Mouse (Mus musculus) liver, embryonic 14.5 days (tissue): ENCODE measurements around the gene Ptprs. TPM values are rescaled to one million over a fixed set of nuclear protein-coding genes. Genes with fewer than 3 reads are reported as not detected.

ENCODE experiments used
- ATAC-seq: fragments of 200-750 bp; cut with Nextera tagmentation; 2 replicates; pipeline ENCODE4 v1.8.0; 2017; ENCODE audit warnings: moderate number of reproducible peaks, mild to moderate bottlenecking, moderate library complexity; ENCODE audit not compliant: insufficient read depth
- DNase-seq, 3 experiments: peaks; one replicate each; pipeline ENCODE4 v3.0.0-alpha.2; 2012 to 2013; ENCODE audit warnings: low read depth in 3 of 3, low spot score in 3 of 3
- H3K27ac ChIP-seq: fragments of 300-500 bp; sonication (generic); 2 replicates; pipeline ENCODE4 v1.5.1; 2014; ENCODE audit warnings: moderate library complexity, mild to moderate bottlenecking, control low read depth, inconsistent platforms
- H3K27me3 ChIP-seq: fragments of 300-500 bp; sonication (generic); 2 replicates; pipeline ENCODE4 v1.6.1; 2014; ENCODE audit warnings: mild to moderate bottlenecking, low read length, moderate library complexity; ENCODE audit not compliant: control insufficient read depth, insufficient read depth
- H3K36me3 ChIP-seq: fragments of 300-500 bp; sonication (generic); replicated peaks from 2 replicates; pipeline ENCODE4 v1.6.1; 2014; ENCODE audit warnings: low read depth; ENCODE audit not compliant: control insufficient read depth, insufficient read depth
- H3K4me1 ChIP-seq, 2 experiments: fragments of 200-500 bp in 1 of 2; fragments of 300-500 bp in 1 of 2; sonication (generic) in 1 of 2; replicated peaks; 2 replicates each; pipeline ENCODE4 v1.6.1; 2012 to 2014; ENCODE audit warnings: antibody characterized with exemption in 1 of 2, inconsistent platforms in 1 of 2, low read length in 1 of 2; ENCODE audit not compliant: control insufficient read depth in 2 of 2, insufficient read depth in 2 of 2
- H3K4me2 ChIP-seq: fragments of 300-500 bp; sonication (generic); 2 replicates; pipeline ENCODE4 v1.6.1; 2014; ENCODE audit warnings: low read depth, mild to moderate bottlenecking, control low read depth, moderate library complexity
- H3K4me3 ChIP-seq, 2 experiments: fragments of 200-500 bp in 1 of 2; fragments of 300-500 bp in 1 of 2; sonication (generic) in 1 of 2; 2 replicates each; pipeline ENCODE4 v1.5.1; 2012 to 2014; ENCODE audit warnings: low read depth in 2 of 2, low read length in 2 of 2, mild to moderate bottlenecking in 2 of 2, control low read depth in 1 of 2, inconsistent platforms in 1 of 2, moderate library complexity in 1 of 2; ENCODE audit not compliant: insufficient read depth in 1 of 2
- H3K9ac ChIP-seq: fragments of 300-500 bp; sonication (generic); replicated peaks from 2 replicates; pipeline ENCODE4 v1.6.1; 2014; ENCODE audit warnings: mild to moderate bottlenecking, control low read depth, moderate library complexity
- H3K9me3 ChIP-seq: fragments of 300-500 bp; sonication (generic); 2 replicates; pipeline ENCODE4 v1.6.1; 2016; ENCODE audit warnings: low read length, mixed read lengths; ENCODE audit not compliant: control insufficient read depth
- CTCF ChIP-seq: IDR thresholded peaks from 2 replicates; pipeline ENCODE4 v1.5.1; 2016; ENCODE audit warnings: antibody characterized with exemption, low read depth, control low read depth
- EP300 ChIP-seq: IDR thresholded peaks from 2 replicates; pipeline ENCODE4 v1.6.1; 2016; ENCODE audit warnings: antibody characterized with exemption, low read depth
- WGBS: fragments of 180-500 bp; shearing (Covaris S2); extraction: QIAGEN DNeasy Blood & Tissue Kit; methylation state at CpG from one replicate; pipeline ENCODE4 v1.1.7; 2014; ENCODE audit not compliant: insufficient replicate concordance; 5-methylcytosine and 5-hydroxymethylcytosine counted together
- polyA plus RNA-seq, 2 experiments: library from polyadenylated mRNA; depleted of rRNA in 1 of 2; stranded (reverse) in 1 of 2; unstranded in 1 of 2; fragments of >200 nt; fragmentation: Nextera tagmentation in 1 of 2; extraction: Ambion mirVana in 1 of 2; gene quantifications; 2 replicates each; pipeline versions ENCODE4 v1.2.1 to v1.2.3; 2012 to 2014

Ptprs gene
- polyA plus RNA-seq, 2 experiments, result 3.8 to 17.7 TPM

DNA sequence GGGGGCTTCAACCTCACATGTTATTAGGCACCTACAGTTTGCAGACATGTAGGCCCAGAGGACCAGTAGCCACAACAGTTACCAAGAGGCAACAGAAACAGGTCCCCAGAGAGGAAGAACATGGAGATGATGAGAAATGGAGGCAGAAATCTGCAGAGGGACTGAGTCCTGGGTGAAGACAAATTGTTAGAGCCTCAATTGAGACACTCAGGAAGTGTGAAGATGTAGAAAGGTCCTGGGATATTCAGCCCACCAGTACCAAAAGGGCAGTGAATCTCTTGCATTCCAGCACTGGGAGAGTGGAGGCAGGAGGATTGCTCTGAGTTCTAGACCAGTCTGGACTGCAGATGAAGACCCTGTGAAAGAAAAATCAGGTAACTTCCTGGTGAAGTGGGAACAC, 38.0 kb upstream of the Ptprs start:
- Histone ChIP-seq H3K4me3 (no peak overlapping the region), H3K4me1 (no peaks in the 10 kb centered on the region), H3K27ac (no peak overlapping the region), H3K9me3 (no peaks in the 10 kb centered on the region), H3K4me2 (no peak overlapping the region), H3K27me3 (peaks cover 53% of the 10 kb centered on the region), H3K9ac (no peak overlapping the region), H3K36me3 (no peaks in the 10 kb centered on the region)
- no peak for TF ChIP-seq CTCF
- no peak for TF ChIP-seq EP300
- DNase-seq (no peak), ATAC-seq (no peak)

DNA sequence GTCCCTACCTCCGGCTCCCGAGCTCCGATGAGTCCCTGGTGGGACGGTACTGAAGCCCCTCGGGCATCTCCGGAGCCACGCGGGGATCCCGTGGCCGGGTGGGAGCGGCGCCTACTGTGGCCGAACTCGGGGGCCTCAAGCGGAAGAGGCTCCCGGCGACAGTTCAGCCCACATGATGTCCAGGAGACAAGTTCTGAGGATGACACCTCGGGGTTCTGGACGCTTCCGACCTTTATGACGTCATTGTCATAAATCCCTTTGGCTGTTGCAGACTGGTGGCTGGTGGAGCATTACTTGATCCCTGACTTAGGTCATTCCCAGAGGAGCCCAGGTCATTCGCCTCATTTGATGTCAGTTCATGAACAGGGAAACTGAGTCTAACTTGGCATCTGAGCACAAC, 36.0 kb upstream of the Ptprs start, which contains the start of gene Znrf4:
Znrf4 (minus strand) TSS at position 122 of the 400 bp plus-strand sequence.
- whole genome bisulfite sequencing, result 50% methylated on average over 22 of the region's 22 CpGs
- H3K27me3 ChIP-seq, result peaks cover 53% of the 10 kb centered on the region

DNA sequence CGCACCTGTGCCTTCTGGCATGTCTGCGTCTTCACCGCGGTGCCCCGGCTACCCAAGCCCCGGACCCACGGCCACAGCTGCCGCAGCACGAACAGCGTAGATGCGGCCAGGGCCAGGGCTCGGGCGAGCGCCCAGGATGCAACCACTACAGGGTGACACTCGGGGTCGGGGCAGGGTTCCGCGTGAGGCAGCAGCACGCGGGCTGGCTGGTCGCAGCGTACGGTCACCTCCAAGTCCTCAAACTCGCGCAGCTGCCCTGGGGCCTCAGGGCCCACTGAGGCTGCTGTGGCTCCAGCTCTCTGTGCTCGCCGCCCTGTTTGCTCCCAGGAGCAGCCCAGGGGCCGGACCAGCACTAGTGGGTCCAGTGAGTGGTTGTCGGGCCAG, 35.4 kb upstream of the Ptprs start:
- no peak overlapping the region for H3K4me2 ChIP-seq
- H3K27me3 ChIP-seq, result peaks cover 53% of the 10 kb centered on the region

More for the DNA sequence above, 36.0 kb upstream of the Ptprs start, which contains the start of gene Znrf4:
- H3K4me3 ChIP-seq, result no peak within 1 kb of the TSS
- H3K36me3 ChIP-seq, result no peaks in the 10 kb centered on the region
- ATAC-seq (no peak), DNase-seq (no peak)
- TF ChIP-seq CTCF (no peak), EP300 (no peak)
- H3K9me3 ChIP-seq, result no peaks in the 10 kb centered on the region
- H3K4me2 ChIP-seq, result no peak within 1 kb of the TSS
- no peak within 1 kb of the TSS for H3K9ac ChIP-seq
- H3K27ac ChIP-seq, result no peak within 1 kb of the TSS
- 0 out of 4 replicates have a peak, but pooled peaks cover 0 to 2% of the 10 kb centered on the region in 2 experiments for H3K4me1 ChIP-seq

DNA sequence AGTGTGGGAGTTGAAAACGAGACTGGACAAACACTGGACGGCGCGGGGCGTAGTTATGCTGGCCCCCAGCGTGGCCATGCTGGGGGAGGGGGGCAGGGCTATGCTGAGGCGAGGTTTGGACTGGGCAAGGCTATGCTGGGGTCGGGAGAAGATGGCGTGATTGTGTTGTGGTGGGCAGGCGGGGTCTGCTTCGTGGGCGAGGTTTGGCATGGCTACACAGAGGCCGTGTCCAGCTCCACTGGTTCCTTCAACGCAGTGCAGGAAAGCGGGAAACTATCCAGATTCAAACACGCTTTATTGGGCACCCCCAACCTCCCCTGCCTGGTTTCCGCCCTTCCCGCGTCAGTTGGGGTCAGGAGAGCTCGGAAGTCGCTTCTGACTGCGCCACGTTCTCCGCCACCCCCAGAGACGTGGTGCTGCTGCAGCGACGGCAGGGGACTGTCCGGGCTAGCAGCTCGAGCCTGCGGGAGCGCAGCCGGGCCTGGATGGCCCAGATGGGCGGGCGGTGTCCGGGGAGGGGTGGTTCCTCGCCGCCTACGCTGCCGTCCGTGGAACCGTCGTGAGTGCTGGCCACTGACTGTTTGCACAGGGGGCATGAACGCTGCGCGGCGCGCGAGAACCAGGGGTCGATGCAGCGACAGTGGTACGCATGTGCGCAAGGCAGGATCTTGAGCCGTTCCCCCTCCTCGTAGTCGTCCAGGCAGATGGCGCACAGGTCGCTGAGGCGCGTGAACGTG, 34.9 kb upstream of the Ptprs start:
- Histone ChIP-seq H3K4me2 (no peak overlapping the region), H3K4me3 (no peak overlapping the region), H3K27me3 (peaks cover 53% of the 10 kb centered on the region), H3K36me3 (no peaks in the 10 kb centered on the region), H3K9ac (no peak overlapping the region), H3K27ac (no peak overlapping the region), H3K4me1 (peaks cover 0 to 5% of the 10 kb centered on the region in 2 experiments; a peak in 1 of 4 replicates), H3K9me3 (no peaks in the 10 kb centered on the region)
- no peak for DNase-seq
- TF ChIP-seq CTCF (no peak), EP300 (no peak)
- WGBS, result 8% methylated on average over 60 of the region's 60 CpGs
- no peak for ATAC-seq

More for the DNA sequence above, 35.4 kb upstream of the Ptprs start:
- DNase-seq (no peak), ATAC-seq (no peak)
- Histone ChIP-seq H3K4me1 (peaks cover 0 to 4% of the 10 kb centered on the region in 2 experiments; a peak in 1 of 4 replicates), H3K27ac (no peak overlapping the region), H3K36me3 (no peaks in the 10 kb centered on the region), H3K9ac (no peak overlapping the region), H3K9me3 (no peaks in the 10 kb centered on the region), H3K4me3 (no peak overlapping the region)
- 24% methylated on average over 29 of the region's 29 CpGs for WGBS
- TF ChIP-seq EP300, result no peak
- no peak for TF ChIP-seq CTCF

DNA sequence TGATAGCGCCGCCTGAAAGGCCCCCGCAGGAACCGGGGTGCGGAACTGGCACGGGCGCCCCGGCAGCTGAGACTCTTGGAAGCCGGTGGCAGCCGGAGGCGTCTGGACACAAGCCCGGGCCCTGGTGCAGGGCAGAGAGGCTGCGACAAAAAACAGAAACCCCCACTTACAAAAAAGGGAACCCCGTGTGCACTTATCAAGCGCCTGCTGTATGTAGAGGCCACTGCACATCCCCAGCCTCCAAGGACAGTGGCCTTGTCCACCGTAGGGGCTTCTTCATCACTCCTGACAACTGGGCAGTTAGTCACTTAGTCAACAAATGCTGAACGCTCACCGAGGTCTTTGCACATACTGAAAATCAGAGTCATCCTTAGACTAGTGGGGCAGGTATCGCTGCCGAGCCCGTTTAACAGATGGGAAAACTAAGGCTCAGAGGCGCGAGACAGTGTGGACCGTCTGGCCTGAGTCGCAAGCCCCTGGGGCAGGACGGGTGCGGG, 34.2 kb upstream of the Ptprs start:
- Histone ChIP-seq H3K27me3 (peaks cover 53% of the 10 kb centered on the region), H3K9me3 (no peaks in the 10 kb centered on the region), H3K4me3 (no peak overlapping the region), H3K36me3 (no peaks in the 10 kb centered on the region), H3K4me2 (no peak overlapping the region), H3K4me1 (peaks cover 0 to 5% of the 10 kb centered on the region in 2 experiments; a peak in 1 of 4 replicates), H3K27ac (no peak overlapping the region), H3K9ac (no peak overlapping the region)
- DNase-seq (no peak), ATAC-seq (no peak)
- TF ChIP-seq CTCF, result no peak
- TF ChIP-seq EP300, result no peak
- WGBS, result 20% methylated on average over 27 of the region's 27 CpGs
